Mouse (Mus musculus): ENCODE results near the gene Adrb1. TPM values are rescaled to one million over a fixed set of nuclear protein-coding genes. Genes with fewer than 3 reads are reported as not detected.

Adrb1 gene
- polyA plus RNA-seq, 1 experiment from 2014 or later: 0.36 TPM

DNA sequence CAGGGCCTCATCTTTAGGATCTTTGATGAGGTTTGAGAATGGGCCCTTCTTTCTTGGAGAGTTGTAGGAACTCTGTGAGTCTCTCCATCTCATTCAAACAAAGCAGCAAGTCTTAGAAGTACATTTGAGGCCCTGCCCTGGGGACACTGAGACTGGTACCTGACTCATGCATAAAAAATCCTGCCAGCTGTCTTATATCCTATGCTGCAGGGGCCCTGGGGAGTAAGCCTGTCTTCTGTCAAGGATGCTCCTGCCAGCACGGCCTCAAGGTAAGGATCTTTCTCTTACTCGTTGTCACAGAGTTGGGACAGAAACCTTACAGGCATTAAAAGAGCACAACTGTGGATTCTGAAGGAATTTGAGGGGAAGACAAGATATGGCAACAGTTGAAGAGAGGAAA is 13.2 kb upstream of the Adrb1 start:
- H3K4me3 ChIP-seq (replicated peaks): no peak overlapping the region
- no peaks in the 10 kb centered on the region for H3K36me3 ChIP-seq
- WGBS: 64% methylated on average over 2 of the region's 2 CpGs
- peaks cover 25% of the 10 kb centered on the region for H3K27me3 ChIP-seq
- H3K4me1 ChIP-seq: 0 out of 2 replicates have a peak, but pooled peaks cover 5% of the 10 kb centered on the region
- H3K9me3 ChIP-seq (replicated peaks): no peaks in the 10 kb centered on the region
- H3K27ac ChIP-seq: no peak overlapping the region
- no peak for ATAC-seq (replicated peaks; ENCODE audit: low FRiP score)
- no peak overlapping the region for H3K4me2 ChIP-seq
- H3K9ac ChIP-seq: no peak overlapping the region

DNA sequence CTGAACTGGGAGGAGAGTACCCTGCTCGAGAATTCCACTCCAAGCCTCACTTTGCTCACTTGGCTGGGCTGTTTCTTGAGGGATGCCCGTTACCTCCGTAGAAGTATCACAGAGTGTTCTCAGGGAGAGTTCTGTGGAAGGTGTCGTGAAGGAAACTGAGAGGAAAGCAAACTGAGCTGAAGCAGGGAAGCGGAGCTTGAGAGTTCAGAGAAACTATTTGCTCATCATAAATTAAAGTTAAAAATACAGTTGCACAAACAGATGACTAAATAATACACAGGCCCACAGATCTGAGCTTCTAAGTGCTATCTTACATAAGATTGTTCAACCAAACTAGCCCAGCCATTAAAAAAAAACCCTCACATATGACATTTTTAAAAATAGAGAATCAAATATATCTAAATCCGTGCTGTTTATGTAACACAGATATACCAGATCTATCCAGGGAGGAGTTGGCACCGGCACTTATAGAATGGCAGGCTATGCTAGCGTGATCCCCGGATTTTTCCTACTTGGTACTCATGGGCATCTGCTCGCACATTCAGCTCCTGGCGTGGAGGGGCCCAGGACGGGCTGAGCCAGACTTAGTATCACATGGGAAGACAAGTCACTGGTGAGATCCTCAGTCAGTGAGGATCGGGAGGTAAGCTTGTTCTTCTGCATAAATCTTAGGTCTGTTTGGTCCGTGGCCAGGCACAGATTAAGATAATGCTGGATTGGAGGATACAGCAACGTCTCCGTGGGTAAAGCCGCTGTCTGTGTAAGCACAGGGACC is 11.7 kb upstream of the Adrb1 start:
- Histone ChIP-seq H3K27me3 (peaks cover 25% of the 10 kb centered on the region), H3K27ac (no peak overlapping the region), H3K4me3 (replicated peaks) (no peak overlapping the region), H3K36me3 (no peaks in the 10 kb centered on the region), H3K4me1 (0 out of 2 replicates have a peak, but pooled peaks cover 2% of the 10 kb centered on the region), H3K9me3 (replicated peaks) (no peaks in the 10 kb centered on the region), H3K4me2 (no peak overlapping the region), H3K9ac (no peak overlapping the region)
- no peak for ATAC-seq (replicated peaks; ENCODE audit: low FRiP score)
- 69% methylated on average over 17 of the region's 17 CpGs for WGBS

DNA sequence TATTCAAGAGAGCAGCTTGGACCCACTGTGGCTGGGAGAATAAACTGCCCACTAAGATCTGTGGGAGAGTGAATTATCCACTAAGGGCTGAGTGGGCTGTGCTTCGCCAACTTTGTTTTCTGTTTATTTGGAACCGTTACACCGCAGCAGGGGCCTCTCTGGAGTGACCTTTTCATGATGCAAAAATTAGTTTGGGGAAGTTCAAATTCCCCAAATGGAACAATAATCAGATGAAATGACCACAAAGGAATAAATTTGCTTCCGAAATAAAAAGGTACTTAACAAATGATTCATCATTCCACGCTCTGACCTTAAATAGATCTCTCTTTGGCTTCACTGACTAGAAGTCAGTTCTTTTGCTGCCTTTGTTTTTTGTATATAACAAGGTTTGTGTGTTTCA is 8.4 kb upstream of the Adrb1 start:
- H3K27me3 ChIP-seq: peaks cover 38% of the 10 kb centered on the region
- no peak for ATAC-seq (replicated peaks; ENCODE audit: low FRiP score)
- H3K27ac ChIP-seq: no peak overlapping the region
- H3K4me2 ChIP-seq: no peak overlapping the region
- H3K9me3 ChIP-seq (replicated peaks): no peaks in the 10 kb centered on the region
- no peaks in the 10 kb centered on the region for H3K4me1 ChIP-seq
- no peak overlapping the region for H3K9ac ChIP-seq
- no peak overlapping the region for H3K4me3 ChIP-seq (replicated peaks)
- WGBS: 85% methylated on average over 5 of the region's 5 CpGs
- no peaks in the 10 kb centered on the region for H3K36me3 ChIP-seq

- ATAC-seq (replicated peaks; ENCODE audit: low FRiP score): no peak
- Histone ChIP-seq H3K9me3 (replicated peaks) (no peaks in the 10 kb centered on the region), H3K27ac (no peak overlapping the region), H3K27me3 (peaks cover 44% of the 10 kb centered on the region), H3K4me2 (no peak overlapping the region), H3K9ac (no peak overlapping the region), H3K4me1 (no peaks in the 10 kb centered on the region), H3K36me3 (no peaks in the 10 kb centered on the region), H3K4me3 (replicated peaks) (no peak overlapping the region)
- WGBS: 41% methylated on average over 4 of the region's 4 CpGs
Observed at GRCm38 (mm10) chr19:56714661-56715170, 7.3 kb upstream of the Adrb1 start.

- no peak for ATAC-seq (replicated peaks; ENCODE audit: low FRiP score)
- WGBS: 67% methylated on average over 8 of the region's 8 CpGs
- Histone ChIP-seq H3K36me3 (no peaks in the 10 kb centered on the region), H3K4me3 (replicated peaks) (no peak overlapping the region), H3K9ac (no peak overlapping the region), H3K4me1 (peaks cover 22% of the 10 kb centered on the region), H3K4me2 (no peak overlapping the region), H3K27me3 (peaks cover 66% of the 10 kb centered on the region), H3K27ac (no peak overlapping the region), H3K9me3 (replicated peaks) (no peaks in the 10 kb centered on the region)
Observed at GRCm38 (mm10) chr19:56718046-56718445, 4.0 kb upstream of the Adrb1 start.

DNA sequence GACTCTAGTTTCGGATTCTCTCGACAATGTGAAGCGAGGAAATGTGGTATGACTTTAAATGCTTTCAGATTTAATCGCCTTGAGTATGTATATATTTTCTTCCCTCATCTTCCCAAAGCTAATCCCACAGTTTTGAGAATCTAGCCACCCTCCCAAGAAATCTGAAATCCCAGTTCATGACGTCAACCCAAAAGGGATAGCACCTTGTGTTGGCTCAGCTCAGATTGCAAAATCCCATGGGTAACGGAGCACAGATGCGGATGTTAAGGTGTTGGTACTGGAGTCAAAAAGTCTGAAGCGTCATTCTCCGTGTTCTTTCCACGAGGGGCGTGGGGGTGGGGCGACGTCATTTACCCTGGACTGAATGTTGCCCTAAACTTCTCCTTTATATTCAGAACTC is 1.1 kb upstream of the Adrb1 start:
- H3K36me3 ChIP-seq: no peaks in the 10 kb centered on the region
- no peaks in the 10 kb centered on the region for H3K9me3 ChIP-seq (replicated peaks)
- 25% methylated on average over 13 of the region's 13 CpGs for WGBS
- ATAC-seq (replicated peaks; ENCODE audit: low FRiP score): no peak
- no peak overlapping the region for H3K9ac ChIP-seq
- H3K27me3 ChIP-seq: peaks cover 93% of the 10 kb centered on the region
- peaks cover 33% of the 10 kb centered on the region for H3K4me1 ChIP-seq
- peak overlapping the region; percentile 95 for H3K4me2 ChIP-seq
- H3K27ac ChIP-seq: no peak overlapping the region
- peak overlapping the region; percentile 53; the same call in 1 of the 2 replicates for H3K4me3 ChIP-seq (replicated peaks)

- no peak overlapping the region for H3K27ac ChIP-seq
- no peaks in the 10 kb centered on the region for H3K9me3 ChIP-seq (replicated peaks)
- peak overlapping the region; percentile 53 for H3K4me3 ChIP-seq (replicated peaks)
- peaks cover 33% of the 10 kb centered on the region for H3K4me1 ChIP-seq
- 1% methylated on average over 41 of the region's 48 CpGs for WGBS
- H3K36me3 ChIP-seq: no peaks in the 10 kb centered on the region
- peak; percentile 54 for ATAC-seq (replicated peaks; ENCODE audit: low FRiP score)
- H3K27me3 ChIP-seq: peaks cover 98% of the 10 kb centered on the region
- peak overlapping the region; percentile 40 for H3K9ac ChIP-seq
- peak overlapping the region; percentile 95 for H3K4me2 ChIP-seq
Observed at GRCm38 (mm10) chr19:56722291-56722707, 300 bp downstream of the Adrb1 start.

- 2% methylated on average over 69 of the region's 69 CpGs for WGBS
- Histone ChIP-seq H3K36me3 (no peaks in the 10 kb centered on the region), H3K4me2 (peak overlapping the region; percentile 95), H3K9ac (no peak overlapping the region), H3K27me3 (peaks cover 97% of the 10 kb centered on the region), H3K27ac (no peak overlapping the region), H3K4me3 (replicated peaks) (peak overlapping the region; percentile 53), H3K4me1 (peaks cover 33% of the 10 kb centered on the region), H3K9me3 (replicated peaks) (no peaks in the 10 kb centered on the region)
- ATAC-seq (replicated peaks; ENCODE audit: low FRiP score): peak; percentile 61; the same call in 1 of the 2 replicates
Observed at GRCm38 (mm10) chr19:56722711-56723330, 822 bp downstream of the Adrb1 start.

DNA sequence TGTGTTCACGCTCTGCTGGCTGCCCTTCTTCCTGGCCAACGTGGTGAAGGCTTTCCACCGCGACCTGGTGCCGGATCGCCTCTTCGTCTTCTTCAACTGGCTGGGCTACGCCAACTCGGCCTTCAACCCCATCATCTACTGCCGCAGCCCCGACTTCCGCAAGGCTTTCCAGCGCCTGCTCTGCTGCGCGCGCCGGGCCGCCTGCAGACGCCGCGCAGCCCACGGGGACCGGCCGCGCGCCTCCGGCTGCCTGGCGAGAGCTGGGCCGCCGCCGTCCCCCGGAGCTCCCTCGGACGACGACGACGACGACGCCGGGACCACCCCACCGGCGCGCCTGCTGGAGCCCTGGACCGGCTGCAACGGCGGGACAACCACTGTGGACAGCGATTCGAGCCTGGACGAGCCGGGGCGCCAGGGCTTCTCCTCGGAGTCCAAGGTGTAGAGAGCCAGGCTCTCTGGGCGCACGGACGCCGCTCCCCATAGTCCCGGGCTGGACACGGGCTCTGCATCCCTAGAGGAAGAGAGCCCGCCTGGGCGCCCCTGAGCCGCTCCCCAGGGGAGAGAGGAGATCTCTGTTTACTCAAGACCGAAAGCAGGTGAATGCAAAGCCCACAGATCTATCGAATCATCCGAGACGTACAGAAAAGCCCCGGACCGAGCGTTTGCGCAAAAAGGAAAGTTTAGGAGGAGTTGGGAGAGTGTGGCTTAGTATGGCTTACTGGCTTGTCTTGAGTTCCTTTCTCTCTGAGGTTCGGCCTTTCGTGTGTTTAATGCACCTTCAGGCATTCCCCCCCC is 1.5 kb downstream of the Adrb1 start:
- Histone ChIP-seq H3K27me3 (peaks cover 97% of the 10 kb centered on the region), H3K36me3 (no peaks in the 10 kb centered on the region), H3K27ac (no peak overlapping the region), H3K9me3 (replicated peaks) (no peaks in the 10 kb centered on the region), H3K4me1 (peaks cover 33% of the 10 kb centered on the region), H3K9ac (no peak overlapping the region; the same call in 1 of the 2 replicates), H3K4me2 (peak overlapping the region; percentile 95), H3K4me3 (replicated peaks) (peak overlapping the region; percentile 53)
- ATAC-seq (replicated peaks; ENCODE audit: low FRiP score): peak; percentile 60
- under 1% methylated on average over 71 of the region's 71 CpGs for WGBS

DNA sequence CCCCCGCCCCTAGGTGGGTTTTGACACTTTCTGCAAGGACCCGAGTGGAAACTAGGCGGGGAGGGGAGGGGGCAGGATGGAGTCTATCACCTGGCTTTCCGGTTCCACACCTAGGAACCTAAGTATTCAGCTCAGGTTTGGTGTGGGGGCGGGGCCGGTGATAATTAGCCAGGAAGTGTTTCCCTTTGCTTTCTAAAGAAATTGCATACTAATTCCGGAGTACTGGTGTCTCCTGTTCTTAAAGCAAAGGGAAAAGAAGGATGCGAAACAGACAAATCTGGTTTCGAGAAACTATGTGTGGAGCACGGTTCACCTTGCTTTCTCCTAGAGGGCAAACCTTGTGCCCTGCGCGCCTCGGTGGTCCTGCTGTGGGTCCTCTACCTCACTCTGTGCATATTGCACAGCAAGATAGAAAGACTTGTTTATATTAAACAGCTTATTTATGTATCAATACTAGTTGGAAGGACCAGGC is 2.2 kb downstream of the Adrb1 start:
- Histone ChIP-seq H3K4me1 (peaks cover 33% of the 10 kb centered on the region), H3K36me3 (no peaks in the 10 kb centered on the region), H3K27ac (no peak overlapping the region), H3K4me2 (peak overlapping the region; percentile 95), H3K9ac (no peak overlapping the region), H3K27me3 (peaks cover 96% of the 10 kb centered on the region), H3K9me3 (replicated peaks) (no peaks in the 10 kb centered on the region), H3K4me3 (replicated peaks) (peak overlapping the region; percentile 53)
- ATAC-seq (replicated peaks; ENCODE audit: low FRiP score): no peak
- WGBS: 4% methylated on average over 13 of the region's 13 CpGs

DNA sequence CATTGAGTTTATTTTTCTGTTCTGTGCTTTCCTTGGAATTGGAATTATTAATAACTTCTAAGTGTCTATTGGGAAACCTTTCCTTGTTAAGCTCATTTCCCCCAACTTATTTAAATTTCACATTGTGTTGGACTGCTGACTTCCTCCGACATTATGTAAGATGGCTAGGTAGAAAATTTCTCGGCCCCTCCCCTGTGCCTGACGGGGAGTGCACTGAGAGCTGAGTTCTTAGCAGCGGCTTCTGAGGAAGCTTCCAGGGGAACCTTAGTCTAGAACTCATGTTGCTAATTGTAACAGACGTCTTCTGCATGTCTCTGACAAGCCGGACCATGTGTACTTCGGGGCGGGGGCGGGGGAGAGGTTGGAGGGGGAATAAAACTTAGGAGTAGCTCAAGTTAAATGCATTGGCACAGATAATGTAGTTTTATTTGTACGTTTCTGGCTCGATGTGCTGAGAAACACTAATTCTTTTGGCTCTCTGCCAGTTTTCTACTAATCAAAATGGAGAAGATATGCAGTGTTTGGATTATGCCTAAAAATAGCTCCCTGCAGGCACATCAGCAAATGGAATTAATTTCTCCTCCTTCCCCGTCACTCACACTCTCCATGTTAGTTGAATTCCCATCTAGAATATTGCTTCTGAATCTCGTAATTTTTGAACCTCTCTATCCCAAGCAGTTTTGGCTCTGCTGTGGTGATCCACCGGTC is 5.3 kb downstream of the Adrb1 start:
- ATAC-seq (replicated peaks; ENCODE audit: low FRiP score): no peak
- 63% methylated on average over 14 of the region's 14 CpGs for WGBS

More for the DNA sequence above, 5.3 kb downstream of the Adrb1 start:
- Histone ChIP-seq H3K27ac (no peak overlapping the region), H3K9me3 (replicated peaks) (no peaks in the 10 kb centered on the region), H3K4me2 (no peak overlapping the region), H3K4me1 (peaks cover 19% of the 10 kb centered on the region), H3K4me3 (replicated peaks) (no peak overlapping the region), H3K36me3 (no peaks in the 10 kb centered on the region), H3K27me3 (peaks cover 93% of the 10 kb centered on the region), H3K9ac (no peak overlapping the region)
